Mouse (Mus musculus) kidney, adult 18-20 months (tissue): ENCODE measurements around the gene Mypop.

ENCODE experiments used
- DNase-seq: peaks from one replicate; pipeline ENCODE4 v3.0.0; 2021

The Mypop gene

DNA sequence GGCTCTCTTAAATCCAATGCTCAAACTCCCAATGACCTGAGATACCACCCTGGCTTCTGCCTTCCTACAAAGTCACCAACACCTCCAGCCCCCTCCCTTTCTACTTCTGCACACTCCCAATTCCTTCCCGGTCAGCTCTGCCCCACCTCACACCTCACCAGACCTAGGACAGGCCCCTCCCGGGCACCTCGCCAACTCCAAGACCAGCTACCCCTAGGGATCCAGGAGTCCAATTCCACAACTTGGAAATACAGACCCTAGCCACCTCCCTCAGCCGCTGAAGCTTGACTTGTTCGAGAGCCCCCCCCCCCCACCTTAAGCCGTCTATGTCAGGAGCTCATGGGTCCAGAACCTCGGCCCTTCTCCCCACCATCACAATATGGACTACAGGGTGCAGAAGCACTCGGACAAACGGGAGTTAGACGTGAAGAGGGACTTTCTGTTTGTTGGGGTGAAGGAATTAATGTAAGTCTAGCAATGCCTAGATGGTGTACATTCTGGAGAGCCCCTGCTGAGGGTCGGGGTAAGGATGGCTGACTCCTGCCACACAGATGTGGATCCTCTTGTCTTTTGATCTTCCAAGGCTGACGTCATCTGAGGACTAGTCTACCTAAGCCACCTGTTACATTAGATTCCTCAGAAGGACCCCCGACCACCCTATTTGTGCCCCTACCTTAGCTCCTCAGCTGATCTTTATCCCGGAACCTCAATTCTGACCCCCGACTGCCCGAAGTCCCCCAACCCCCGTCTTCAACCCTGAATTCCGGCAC is 31.3 kb downstream of the Mypop start:
- DNase-seq = no peak

DNA sequence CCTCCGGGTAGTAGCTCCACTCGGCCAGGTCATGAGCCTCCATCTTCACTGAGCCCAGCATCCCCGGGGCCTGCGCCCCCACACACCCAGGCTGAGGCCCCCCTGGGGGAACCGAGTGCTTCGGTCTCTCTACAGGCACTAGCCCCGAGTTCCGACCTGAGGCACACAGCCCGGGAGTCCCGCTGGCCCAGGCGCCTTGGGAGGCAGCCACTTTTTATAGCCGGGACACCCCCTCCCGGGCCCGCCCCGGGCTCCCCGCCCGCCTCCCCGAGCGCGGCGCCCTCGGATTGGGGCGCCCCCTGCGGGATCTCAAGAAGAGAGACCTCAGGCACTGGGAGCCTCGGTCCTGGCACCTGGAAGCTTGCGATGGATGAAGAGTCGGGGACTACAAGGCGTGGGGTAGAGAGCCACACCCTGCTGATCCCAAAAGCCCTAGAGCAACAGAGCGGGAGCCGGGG is 32.3 kb downstream of the Mypop start, which contains the start of gene Foxa3:
Gene Foxa3 (minus strand): TSS at position 182 of the 458 bp plus-strand sequence.
- DNase-seq = peak; percentile 52

DNA sequence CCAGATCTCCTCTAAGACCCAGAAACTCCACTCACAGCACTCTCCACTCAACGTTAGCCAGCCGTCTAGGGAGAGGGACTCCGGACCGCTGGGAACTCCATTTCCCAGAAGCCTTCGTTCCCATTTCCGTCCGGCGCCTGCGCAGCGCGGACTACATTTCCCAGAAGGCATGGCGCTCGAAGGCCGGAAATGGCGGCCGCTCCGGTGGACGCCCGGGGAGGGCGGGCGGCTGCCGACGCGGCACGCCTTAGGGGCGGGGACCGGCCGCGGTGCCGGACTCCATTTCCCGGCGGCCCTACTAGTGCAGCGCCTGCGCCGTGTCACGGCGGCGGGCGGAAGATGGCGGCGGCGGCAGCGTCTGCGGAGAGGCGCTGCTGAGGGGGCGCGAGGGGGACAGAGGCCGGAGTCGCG is 33.1 kb downstream of the Mypop start, which contains the start of gene Sympk:
Gene Sympk (plus strand): TSS at position 282 of the 411 bp plus-strand sequence.
- peak; percentile 93 for DNase-seq

DNA sequence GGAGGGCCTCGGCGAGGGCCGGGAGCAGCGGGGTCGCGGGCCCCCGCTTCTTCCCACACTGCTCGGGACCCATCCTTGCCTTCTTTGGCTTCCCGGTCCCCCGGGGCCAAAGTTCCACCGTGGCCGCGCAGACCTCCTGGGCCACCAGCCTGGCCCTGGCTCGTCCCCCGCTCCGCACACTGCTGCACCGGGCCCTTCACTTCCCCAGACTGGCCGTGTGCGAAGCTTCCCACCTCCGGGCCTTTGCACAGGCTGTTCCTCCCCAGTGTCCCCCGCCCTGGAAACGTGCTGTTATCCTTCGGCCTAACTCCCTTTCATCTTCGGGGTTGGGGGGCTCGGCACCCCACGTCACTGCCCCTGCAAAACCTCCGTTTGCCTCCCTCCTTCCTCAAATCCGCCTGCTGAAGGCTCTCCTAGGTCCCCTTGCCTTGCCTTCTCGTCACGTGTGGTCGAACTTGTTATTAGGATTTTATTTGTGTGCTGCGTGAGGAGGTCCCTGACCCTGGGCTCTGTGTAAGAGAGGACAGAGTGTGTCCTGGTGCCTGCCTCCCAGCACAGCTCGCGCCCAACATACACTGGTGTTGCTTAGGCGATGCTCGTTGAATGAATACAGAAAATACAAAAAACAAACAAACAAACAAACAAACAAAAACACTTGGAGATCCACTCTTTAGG is 33.7 kb downstream of the Mypop start:
- DNase-seq = no peak

DNA sequence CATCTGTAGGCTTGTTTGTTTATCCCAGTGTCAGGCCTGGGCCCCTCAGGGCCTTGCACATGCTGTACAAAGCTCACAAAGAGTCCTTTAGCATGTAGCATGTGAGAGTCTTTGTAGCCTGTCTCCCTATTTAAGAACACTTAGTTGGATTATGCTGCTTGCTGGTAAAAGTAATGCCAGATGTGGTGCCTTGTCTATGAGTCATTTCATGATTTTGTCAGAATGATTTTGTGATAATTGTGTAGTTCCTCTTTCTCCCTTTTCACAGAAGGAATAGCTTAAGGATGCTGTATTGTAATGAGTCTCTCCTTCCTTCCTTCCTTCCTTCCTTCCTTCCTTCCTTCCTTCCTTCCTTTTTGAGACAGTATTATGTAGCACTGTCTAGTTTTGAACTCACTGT is 37.0 kb downstream of the Mypop start:
- no peak for DNase-seq

DNA sequence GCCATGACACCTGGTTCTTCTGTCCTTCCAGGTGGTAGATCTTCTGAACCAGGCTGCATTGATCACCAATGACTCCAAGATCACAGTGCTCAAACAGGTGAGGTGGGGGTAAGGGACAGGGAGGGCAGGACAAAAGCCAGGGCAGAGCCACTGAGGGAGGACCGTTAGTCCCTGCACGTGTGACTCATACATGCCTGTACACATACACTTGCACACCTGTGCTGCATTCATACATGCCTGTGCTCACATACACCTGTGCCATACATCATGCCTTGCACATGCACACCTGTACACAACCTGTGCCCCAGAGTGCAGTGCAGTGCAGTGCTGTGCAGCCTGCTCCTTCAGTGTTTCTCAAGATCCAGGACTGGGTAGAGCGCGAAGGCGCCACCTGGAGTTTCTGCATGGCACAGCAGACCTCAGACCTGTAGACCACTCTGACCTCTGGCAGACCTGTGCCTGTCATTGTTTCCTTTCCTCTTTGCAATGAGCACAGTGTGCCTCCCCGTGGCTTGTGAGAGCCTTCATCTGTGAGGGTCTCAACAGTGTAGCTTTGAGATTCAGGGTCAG is 38.1 kb downstream of the Mypop start:
- DNase-seq = peak; percentile 64

DNA sequence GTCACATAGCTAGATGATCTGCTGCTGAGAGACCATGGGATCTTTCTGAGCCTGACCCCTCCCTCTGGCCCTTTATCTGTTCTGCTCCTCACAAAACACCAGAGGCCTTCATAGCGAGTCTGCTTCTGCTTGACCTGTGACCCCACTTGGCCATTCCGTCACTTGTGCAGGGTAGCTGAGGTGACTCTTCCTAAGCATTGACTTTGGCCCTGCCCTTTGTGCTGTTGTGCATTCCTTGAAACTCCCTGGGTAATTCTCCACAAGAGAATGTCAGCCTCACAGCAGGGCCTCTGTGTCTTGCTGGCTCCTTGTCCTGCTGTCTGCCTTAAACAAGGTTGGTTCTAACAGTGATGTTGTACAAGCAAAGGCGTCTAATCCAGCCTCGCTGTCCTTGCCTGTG is 40.6 kb downstream of the Mypop start:
- peak; percentile 18 for DNase-seq

DNA sequence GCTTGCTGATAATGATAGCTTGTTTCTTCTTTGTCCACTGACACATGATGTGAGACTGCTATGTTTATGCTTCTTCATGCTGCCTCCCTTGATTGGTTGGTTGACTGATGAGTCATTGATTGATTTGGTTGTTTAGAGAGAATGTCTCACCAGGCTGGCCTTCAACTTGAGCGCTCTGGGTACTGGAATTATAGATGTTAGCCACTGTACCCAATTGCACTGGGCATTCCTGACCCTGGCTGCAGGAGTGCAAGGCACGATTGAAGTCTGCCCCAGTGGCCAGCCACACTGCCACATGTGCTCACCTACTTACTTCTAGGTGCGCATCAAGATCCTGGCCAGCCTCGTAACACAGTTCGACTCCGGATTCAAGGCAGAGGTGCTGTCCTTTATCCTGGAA is 53.6 kb downstream of the Mypop start:
- no peak for DNase-seq

DNA sequence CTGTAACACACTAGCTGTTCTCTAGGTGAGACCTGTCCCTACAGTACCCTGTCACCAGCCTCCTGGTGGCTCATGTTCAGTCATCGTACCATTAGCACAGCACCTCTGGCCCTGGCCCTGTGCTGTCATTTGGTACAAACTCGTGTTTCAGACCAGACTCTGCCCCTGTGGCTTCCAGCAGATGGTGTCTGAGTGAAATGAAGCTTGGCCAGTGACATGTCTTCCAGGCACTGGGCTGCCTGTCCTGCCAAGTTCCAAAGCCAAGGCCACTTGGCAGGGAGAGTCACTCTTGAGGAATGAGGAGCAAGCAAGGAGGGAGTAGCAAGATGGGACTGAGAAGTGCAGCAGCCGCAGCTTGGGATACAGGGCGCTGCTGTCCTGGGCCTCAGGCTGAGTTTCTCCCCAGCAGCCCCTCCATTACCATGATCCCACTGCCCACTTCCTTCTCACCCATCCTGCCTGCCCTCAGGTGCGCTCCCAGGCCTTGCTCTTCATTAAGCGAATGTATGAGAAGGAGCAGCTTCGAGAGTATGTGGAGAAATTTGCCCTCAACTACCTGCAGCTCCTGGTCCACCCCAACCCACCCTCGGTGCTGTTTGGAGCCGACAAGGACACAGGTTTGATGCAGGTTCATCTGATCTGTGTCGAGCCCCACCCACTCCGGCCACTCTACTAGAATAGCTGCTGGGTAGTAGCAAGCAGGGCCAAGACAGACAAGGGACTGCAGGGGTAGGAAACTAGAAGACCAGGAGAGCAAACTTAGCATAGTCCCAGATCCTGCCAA is 55.4 kb downstream of the Mypop start:
- no peak for DNase-seq

DNA sequence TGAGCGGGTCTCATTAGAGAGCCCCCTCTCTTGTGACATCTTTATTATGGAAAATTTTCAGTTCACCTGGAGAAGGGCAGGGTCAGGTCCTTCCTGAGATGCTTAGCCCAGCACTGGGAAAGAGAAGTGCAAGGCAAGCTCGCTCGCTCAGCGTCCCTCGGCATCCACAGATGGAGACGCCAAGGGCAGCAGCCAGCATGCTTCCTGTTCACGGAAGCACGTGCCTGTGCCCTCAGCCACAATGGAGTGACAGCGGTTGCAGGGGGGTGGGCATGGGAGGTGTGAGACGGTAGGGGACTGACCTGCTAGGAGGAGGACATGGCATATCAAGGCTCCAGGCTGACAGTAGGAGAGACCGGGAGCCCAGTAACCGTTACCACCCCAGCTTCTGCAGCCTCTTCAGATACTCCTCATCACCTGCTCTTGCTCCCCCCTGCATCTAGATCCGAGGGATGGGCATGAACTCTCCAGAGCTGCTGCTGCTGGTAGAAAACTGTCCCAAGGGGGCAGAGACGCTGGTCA is 57.0 kb downstream of the Mypop start:
- DNase-seq = no peak

DNA sequence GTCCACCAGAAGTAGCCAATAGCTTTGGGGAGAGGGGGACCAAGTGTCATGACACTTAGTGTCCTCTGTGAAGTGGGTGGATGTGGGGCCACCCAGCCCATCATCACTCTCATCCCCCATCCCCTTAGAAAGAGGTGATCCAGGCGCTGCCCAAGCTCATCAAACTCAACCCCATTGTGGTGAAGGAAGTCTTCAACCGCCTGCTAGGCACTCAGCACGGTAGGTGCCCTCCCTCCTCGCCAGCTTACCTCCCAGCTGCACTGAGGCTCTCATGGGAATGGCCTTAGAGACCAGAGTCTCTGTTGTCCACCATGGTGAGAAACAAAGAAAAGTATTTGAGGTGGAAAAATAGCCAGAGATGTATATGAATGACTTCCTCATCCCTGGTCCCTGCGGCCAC is 58.2 kb downstream of the Mypop start:
- no peak for DNase-seq

DNA sequence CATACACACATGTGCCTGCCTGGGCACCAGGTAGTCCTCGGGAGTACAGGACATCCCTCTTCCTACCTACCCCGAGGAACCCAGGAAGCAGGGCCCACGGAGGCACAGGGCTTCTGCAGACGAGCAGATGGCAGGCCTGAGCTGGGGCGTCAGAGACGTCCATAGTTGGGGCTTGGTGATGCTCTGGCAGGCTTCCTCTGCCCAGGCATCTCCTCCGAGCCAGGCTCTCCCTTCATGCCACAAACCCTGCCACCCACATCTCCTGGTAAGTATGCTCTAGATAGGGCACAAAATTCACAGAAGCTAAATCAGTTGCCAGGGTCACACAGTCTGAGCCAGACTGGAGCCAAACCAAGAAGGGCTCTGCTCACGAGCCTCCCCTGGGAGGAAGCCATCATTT is 59.1 kb downstream of the Mypop start:
- DNase-seq = no peak

DNA sequence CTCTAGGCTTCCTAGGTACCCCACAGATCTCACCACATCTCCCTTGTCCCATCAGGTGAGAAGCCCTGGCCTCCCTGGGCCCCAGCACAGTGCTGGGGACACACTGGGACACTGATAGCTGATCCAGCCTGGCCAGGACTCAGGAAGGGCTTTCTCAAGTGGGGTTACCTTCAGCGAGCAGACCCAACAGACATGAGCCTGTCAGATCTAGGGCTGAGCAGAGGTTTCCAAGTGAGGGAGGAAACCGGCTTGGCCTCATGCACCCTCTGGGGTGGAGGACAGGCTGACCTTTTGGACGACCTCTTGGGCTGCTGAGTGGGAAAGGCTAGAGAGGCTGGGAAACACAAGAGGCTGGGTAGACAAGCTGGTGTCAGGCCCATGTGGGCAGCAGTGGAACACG is 60.1 kb downstream of the Mypop start:
- no peak for DNase-seq
